ENCODE assay signal across 7 mouse cellular contexts in genomic region chrX:53045187-53045903, GRCm38 (mm10). TPM values are rescaled to one million over a fixed set of nuclear protein-coding genes. Genes with fewer than 3 reads are reported as not detected.
DNase-seq lines count a peak whose midpoint lies in the region; ATAC-seq and TF ChIP-seq lines count a peak whose summit lies in the region.

No protein-coding gene starts in this region.

- peak; percentile 62; the same call in 1 of the 2 replicates for ATAC-seq in lung, postnatal 0 days
- peak; percentile 52 for ATAC-seq in heart, embryonic 14.5 days (ENCODE audit: insufficient number of reproducible peaks, insufficient read depth, low FRiP score, low read depth)
- ATAC-seq in stomach, embryonic 16.5 days (ENCODE audit: insufficient read depth, low FRiP score): 0 out of 2 replicates have a peak, but pooled peaks have one; percentile 25
- ATAC-seq in inflammation-experienced regulatory T-cells, adult 6 months: no peak
- no peak for ATAC-seq in CD4-positive, CD25-positive, alpha-beta regulatory T cell, adult 4 months

- no peak overlapping the region for H3K4me3 ChIP-seq in lung, postnatal 0 days (ENCODE audit: low read depth, low read length)
- no peak overlapping the region for H3K4me3 ChIP-seq in heart, embryonic 14.5 days (ENCODE audit: control insufficient read depth in 1 of 2, insufficient read depth in 1 of 2, low read depth in 1 of 2, low read length in 2 of 2)
- H3K4me3 ChIP-seq in stomach, embryonic 16.5 days (replicated peaks; ENCODE audit: low read length): no peak overlapping the region

- TF ChIP-seq EP300 in lung, postnatal 0 days (IDR thresholded peaks at IDR 0.05): no peak

- no peak overlapping the region for H3K9ac ChIP-seq in lung, postnatal 0 days (replicated peaks; ENCODE audit: low read depth)
- no peak overlapping the region for H3K9ac ChIP-seq in heart, embryonic 14.5 days (ENCODE audit: low read length)
- H3K9ac ChIP-seq in stomach, embryonic 16.5 days (ENCODE audit: low read length): no peak overlapping the region

- no peak for TF ChIP-seq CTCF in lung, postnatal 0 days (IDR thresholded peaks at IDR 0.05)

- H3K36me3 ChIP-seq in lung, postnatal 0 days (ENCODE audit: insufficient read depth, low read length): no peaks in the 10 kb centered on the region
- no peaks in the 10 kb centered on the region for H3K36me3 ChIP-seq in heart, embryonic 14.5 days (ENCODE audit: control insufficient read depth, insufficient read depth, low read length)
- no peaks in the 10 kb centered on the region for H3K36me3 ChIP-seq in stomach, embryonic 16.5 days (ENCODE audit: control insufficient read depth, insufficient read depth, low read length)

- WGBS in lung, postnatal 0 days: 24% methylated on average over 10 of the region's 10 CpGs
- WGBS in heart, embryonic 14.5 days: 24% methylated on average over 10 of the region's 10 CpGs
- 28% methylated on average over 10 of the region's 10 CpGs for WGBS in stomach, embryonic 16.5 days

- no peaks in the 10 kb centered on the region for H3K4me1 ChIP-seq in lung, postnatal 0 days (ENCODE audit: insufficient read depth, low read depth, low read length)
- peaks cover 10 to 22% of the 10 kb centered on the region in 2 experiments for H3K4me1 ChIP-seq in heart, embryonic 14.5 days (ENCODE audit: control insufficient read depth in 2 of 2, insufficient read depth in 2 of 2, low read length in 2 of 2)
- H3K4me1 ChIP-seq in stomach, embryonic 16.5 days (ENCODE audit: control insufficient read depth, insufficient read depth, low read length): no peaks in the 10 kb centered on the region

- no peak overlapping the region for H3K4me2 ChIP-seq in lung, postnatal 0 days (replicated peaks; ENCODE audit: low read depth, low read length)
- no peak overlapping the region for H3K4me2 ChIP-seq in heart, embryonic 14.5 days (ENCODE audit: low read length)
- no peak overlapping the region for H3K4me2 ChIP-seq in stomach, embryonic 16.5 days (ENCODE audit: low read depth, low read length)

- 0 out of 2 replicates have a peak overlapping the region, but pooled peaks have one; percentile 12 for H3K27ac ChIP-seq in lung, postnatal 0 days (ENCODE audit: low read length)
- H3K27ac ChIP-seq in heart, embryonic 14.5 days (replicated peaks in 1 of 2; ENCODE audit: control insufficient read depth in 1 of 2, insufficient read depth in 1 of 2, low read depth in 2 of 2, low read length in 2 of 2): peak overlapping the region; percentile 79 to 86
- H3K27ac ChIP-seq in stomach, embryonic 16.5 days (ENCODE audit: low read length): peak overlapping the region; percentile 75

- H3K27me3 ChIP-seq in lung, postnatal 0 days (replicated peaks; ENCODE audit: insufficient read depth, low read length): no peaks in the 10 kb centered on the region
- no peaks in the 10 kb centered on the region for H3K27me3 ChIP-seq in heart, embryonic 14.5 days (ENCODE audit: control insufficient read depth, insufficient read depth, low read length)
- no peaks in the 10 kb centered on the region; the same call in 1 of the 2 replicates for H3K27me3 ChIP-seq in stomach, embryonic 16.5 days (ENCODE audit: control insufficient read depth, insufficient read depth, low read length)

- no peak for DNase-seq in lung, postnatal 0 days (ENCODE audit: low spot score)
- DNase-seq in lung, postnatal 36 days: no peak
- peak; percentile 74 for DNase-seq in kidney, postnatal 14 days

- H3K9me3 ChIP-seq in lung, postnatal 0 days (ENCODE audit: low read length): no peaks in the 10 kb centered on the region
- no peaks in the 10 kb centered on the region for H3K9me3 ChIP-seq in heart, embryonic 14.5 days (ENCODE audit: control insufficient read depth, low read length)
- no peaks in the 10 kb centered on the region for H3K9me3 ChIP-seq in stomach, embryonic 16.5 days (replicated peaks; ENCODE audit: control insufficient read depth, low read length)

RNA-seq across cellular contexts. Expression of gene Hprt, which starts 57.4 kb away (rescaled TPM):
- 127 and 133 TPM in 2 replicates for polyA plus RNA-seq in lung, postnatal 0 days (2015; fragmentation: Nextera tagmentation; extraction: Ambion mirVana)
- 225 and 243 TPM in 2 replicates for polyA plus RNA-seq in heart, embryonic 14.5 days (2014; fragmentation: Nextera tagmentation; extraction: Ambion mirVana)
- polyA plus RNA-seq in stomach, embryonic 16.5 days (2015; fragmentation: Nextera tagmentation; extraction: Ambion mirVana): 224 and 230 TPM in 2 replicates
- polyA plus RNA-seq in inflammation-experienced regulatory T-cells, adult 6 months (2017; shearing (Covaris generic)): 100 to 1,000 TPM; 252 to 379 (median 281) TPM
- polyA plus RNA-seq in CD4-positive, CD25-positive, alpha-beta regulatory T cell, adult 4 months (2017; shearing (Covaris generic)): 100 to 1,000 TPM; 253 to 255 TPM

Comparison
In these comparisons a context has a peak if more than half of its experiments do, and no peak if none do; other contexts are left out.
1. ATAC-seq: peak in lung, postnatal 0 days (single experiment), heart, embryonic 14.5 days (single experiment) and stomach, embryonic 16.5 days (single experiment); none in inflammation-experienced regulatory T-cells, adult 6 months (single experiment) and CD4-positive, CD25-positive, alpha-beta regulatory T cell, adult 4 months (single experiment).
2. H3K27ac ChIP-seq: peak in every context shown above with its lines; median percentile 82 in heart, embryonic 14.5 days; 75 in stomach, embryonic 16.5 days; 12 in lung, postnatal 0 days.